Mouse (Mus musculus) hindbrain, embryonic 10.5 days (tissue): ENCODE results near the gene Uqcrc2. TPM values are rescaled to one million over a fixed set of nuclear protein-coding genes. Genes with fewer than 3 reads are reported as not detected.

ENCODE experiments used
- DNase-seq: peaks from one replicate; pipeline ENCODE4 v3.0.0-alpha.2; 2017; ENCODE audit warnings: low spot score
- H3K27ac ChIP-seq: fragments of 300-500 bp; sonication (generic); 2 replicates; pipeline ENCODE4 v1.5.1; 2016; ENCODE audit warnings: mild to moderate bottlenecking, moderate library complexity
- H3K27me3 ChIP-seq: fragments of 300-500 bp; sonication (generic); 2 replicates; pipeline ENCODE4 v1.6.1; 2016; ENCODE audit warnings: mild to moderate bottlenecking; ENCODE audit not compliant: poor library complexity, insufficient read depth, severe bottlenecking
- H3K36me3 ChIP-seq: fragments of 300-500 bp; sonication (generic); 2 replicates; pipeline ENCODE4 v1.6.1; 2016; ENCODE audit warnings: mild to moderate bottlenecking, moderate library complexity
- H3K4me1 ChIP-seq: fragments of 300-500 bp; sonication (generic); replicated peaks from 2 replicates; pipeline ENCODE4 v1.6.1; 2016; ENCODE audit warnings: mild to moderate bottlenecking
- H3K4me3 ChIP-seq: fragments of 300-500 bp; sonication (generic); 2 replicates; pipeline ENCODE4 v1.5.1; 2016; ENCODE audit warnings: mild to moderate bottlenecking, moderate library complexity
- H3K9me3 ChIP-seq: fragments of 300-500 bp; sonication (generic); 2 replicates; pipeline ENCODE4 v1.6.1; 2016; ENCODE audit warnings: mild to moderate bottlenecking, moderate library complexity
- WGBS: fragments of 180-500 bp; shearing (Covaris S2); methylation state at CpG from one replicate; pipeline ENCODE4 v1.1.7; 2016; 5-methylcytosine and 5-hydroxymethylcytosine counted together
- polyA plus RNA-seq: library from polyadenylated mRNA; unstranded; fragments of >200 nt; fragmentation: Nextera tagmentation; extraction: Ambion mirVana; gene quantifications from 2 replicates; pipeline ENCODE4 v1.2.1, GENCODE M21; 2016

Gene Uqcrc2
- 165 and 174 TPM in 2 replicates for polyA plus RNA-seq

GRCm38 (mm10) chr7:120634711-120635361, at the start of gene Uqcrc2:
Uqcrc2 (plus strand) TSS chr7:120635176.
- H3K27ac ChIP-seq, result peak within 1 kb of the TSS; percentile 93
- peaks cover 24% of the 10 kb centered on the region for H3K36me3 ChIP-seq
- WGBS, result under 1% methylated on average over 45 of the region's 45 CpGs
- H3K9me3 ChIP-seq, result no peaks in the 10 kb centered on the region
- H3K4me3 ChIP-seq, result peak within 1 kb of the TSS; percentile 76
- peaks cover 20% of the 10 kb centered on the region for H3K4me1 ChIP-seq
- peak; percentile 93 for DNase-seq
- no peaks in the 10 kb centered on the region for H3K27me3 ChIP-seq

GRCm38 (mm10) chr7:120597203-120597743, 37.7 kb upstream of the Uqcrc2 start:
- DNase-seq, result no peak
- H3K4me1 ChIP-seq, result peaks cover 11% of the 10 kb centered on the region; the same call in 1 of the 2 replicates
- H3K27me3 ChIP-seq, result peaks cover 24% of the 10 kb centered on the region
- peak overlapping the region; percentile 56 for H3K4me3 ChIP-seq
- no peaks in the 10 kb centered on the region for H3K36me3 ChIP-seq
- 81% methylated on average over 4 of the region's 4 CpGs for WGBS
- peak overlapping the region; percentile 86 for H3K27ac ChIP-seq
- no peaks in the 10 kb centered on the region for H3K9me3 ChIP-seq

GRCm38 (mm10) chr7:120597744-120598243, 37.2 kb upstream of the Uqcrc2 start:
- H3K27ac ChIP-seq, result peak overlapping the region; percentile 86
- H3K36me3 ChIP-seq, result no peaks in the 10 kb centered on the region
- peaks cover 24% of the 10 kb centered on the region for H3K27me3 ChIP-seq
- H3K4me3 ChIP-seq, result peak overlapping the region; percentile 56
- no peaks in the 10 kb centered on the region for H3K9me3 ChIP-seq
- peaks cover 11% of the 10 kb centered on the region; the same call in 1 of the 2 replicates for H3K4me1 ChIP-seq
- peak; percentile 59 for DNase-seq
- WGBS, result 8% methylated on average over 41 of the region's 41 CpGs

- H3K27me3 ChIP-seq, result peaks cover 24% of the 10 kb centered on the region
- no peak for DNase-seq
- peaks cover 11% of the 10 kb centered on the region; the same call in 1 of the 2 replicates for H3K4me1 ChIP-seq
- peak overlapping the region; percentile 56 for H3K4me3 ChIP-seq
- 85% methylated on average over 7 of the region's 7 CpGs for WGBS
- H3K9me3 ChIP-seq, result no peaks in the 10 kb centered on the region
- H3K27ac ChIP-seq, result no peak overlapping the region
- H3K36me3 ChIP-seq, result no peaks in the 10 kb centered on the region
These were observed 36.6 kb upstream of the Uqcrc2 start for GRCm38 (mm10) chr7:120598355-120598754.

GRCm38 (mm10) chr7:120620075-120620771, 14.8 kb upstream of the Uqcrc2 start:
- 85% methylated on average over 8 of the region's 8 CpGs for WGBS
- no peak for DNase-seq
- H3K27me3 ChIP-seq, result no peaks in the 10 kb centered on the region

GRCm38 (mm10) chr7:120620841-120621240, 14.1 kb upstream of the Uqcrc2 start:
- Histone ChIP-seq H3K9me3 (no peaks in the 10 kb centered on the region), H3K36me3 (no peaks in the 10 kb centered on the region), H3K27me3 (no peaks in the 10 kb centered on the region), H3K4me3 (no peak overlapping the region), H3K4me1 (no peaks in the 10 kb centered on the region), H3K27ac (no peak overlapping the region)
- 93% methylated on average over 9 of the region's 9 CpGs for WGBS
- no peak for DNase-seq

More at GRCm38 (mm10) chr7:120620075-120620771, 14.8 kb upstream of the Uqcrc2 start:
- no peak overlapping the region for H3K27ac ChIP-seq
- no peaks in the 10 kb centered on the region for H3K36me3 ChIP-seq
- no peaks in the 10 kb centered on the region for H3K9me3 ChIP-seq
- H3K4me3 ChIP-seq, result no peak overlapping the region
- no peaks in the 10 kb centered on the region for H3K4me1 ChIP-seq

GRCm38 (mm10) chr7:120632518-120632917, 2.5 kb upstream of the Uqcrc2 start:
- H3K36me3 ChIP-seq, result peaks cover under 1% of the 10 kb centered on the region; the same call in 1 of the 2 replicates
- H3K4me3 ChIP-seq, result no peak overlapping the region
- H3K9me3 ChIP-seq, result no peaks in the 10 kb centered on the region
- no peaks in the 10 kb centered on the region for H3K27me3 ChIP-seq
- no peak for DNase-seq
- H3K27ac ChIP-seq, result no peak overlapping the region
- H3K4me1 ChIP-seq, result peaks cover 20% of the 10 kb centered on the region
- 85% methylated on average over 1 of the region's 1 CpGs for WGBS

GRCm38 (mm10) chr7:120634301-120634700, 675 bp upstream of the Uqcrc2 start:
- H3K27me3 ChIP-seq, result no peaks in the 10 kb centered on the region
- peaks cover 20% of the 10 kb centered on the region for H3K4me1 ChIP-seq
- DNase-seq, result peak; percentile 15
- H3K9me3 ChIP-seq, result no peaks in the 10 kb centered on the region
- H3K27ac ChIP-seq, result peak overlapping the region; percentile 93
- H3K36me3 ChIP-seq, result peaks cover 18% of the 10 kb centered on the region
- WGBS, result 9% methylated on average over 9 of the region's 9 CpGs
- H3K4me3 ChIP-seq, result peak overlapping the region; percentile 76

- H3K27me3 ChIP-seq, result no peaks in the 10 kb centered on the region
- H3K9me3 ChIP-seq, result no peaks in the 10 kb centered on the region
- peaks cover 29% of the 10 kb centered on the region for H3K36me3 ChIP-seq
- H3K27ac ChIP-seq, result peak overlapping the region; percentile 93
- WGBS, result under 1% methylated on average over 32 of the region's 32 CpGs
- no peak for DNase-seq
- H3K4me1 ChIP-seq, result peaks cover 20% of the 10 kb centered on the region
- H3K4me3 ChIP-seq, result peak overlapping the region; percentile 76
These were observed 396 bp downstream of the Uqcrc2 start for GRCm38 (mm10) chr7:120635362-120635781.

GRCm38 (mm10) chr7:120635821-120636220, 845 bp downstream of the Uqcrc2 start:
- Histone ChIP-seq H3K4me3 (peak overlapping the region; percentile 76), H3K27ac (peak overlapping the region; percentile 93), H3K9me3 (no peaks in the 10 kb centered on the region), H3K4me1 (peaks cover 20% of the 10 kb centered on the region), H3K27me3 (no peaks in the 10 kb centered on the region), H3K36me3 (peaks cover 34% of the 10 kb centered on the region)
- 3% methylated on average over 11 of the region's 11 CpGs for WGBS
- DNase-seq, result peak; percentile 22

- no peak overlapping the region for H3K4me3 ChIP-seq
- DNase-seq, result no peak
- 67% methylated on average over 4 of the region's 4 CpGs for WGBS
- peaks cover 100% of the 10 kb centered on the region for H3K36me3 ChIP-seq
- no peaks in the 10 kb centered on the region for H3K9me3 ChIP-seq
- no peak overlapping the region for H3K27ac ChIP-seq
- no peaks in the 10 kb centered on the region for H3K4me1 ChIP-seq
- no peaks in the 10 kb centered on the region for H3K27me3 ChIP-seq
These were observed 8.2 kb downstream of the Uqcrc2 start for GRCm38 (mm10) chr7:120643217-120643616.

GRCm38 (mm10) chr7:120647849-120648248, 12.9 kb downstream of the Uqcrc2 start:
- H3K4me3 ChIP-seq, result no peak overlapping the region
- DNase-seq, result no peak
- no peaks in the 10 kb centered on the region for H3K4me1 ChIP-seq
- H3K27ac ChIP-seq, result no peak overlapping the region
- H3K9me3 ChIP-seq, result no peaks in the 10 kb centered on the region
- WGBS, result 85% methylated on average over 2 of the region's 2 CpGs
- peaks cover 100% of the 10 kb centered on the region for H3K36me3 ChIP-seq
- H3K27me3 ChIP-seq, result no peaks in the 10 kb centered on the region

GRCm38 (mm10) chr7:120662079-120662478, 27.1 kb downstream of the Uqcrc2 start:
- Histone ChIP-seq H3K4me3 (no peak overlapping the region), H3K4me1 (no peaks in the 10 kb centered on the region), H3K36me3 (peaks cover 37% of the 10 kb centered on the region), H3K27me3 (no peaks in the 10 kb centered on the region), H3K27ac (no peak overlapping the region), H3K9me3 (no peaks in the 10 kb centered on the region)
- 93% methylated on average over 4 of the region's 4 CpGs for WGBS
- DNase-seq, result no peak
